11 mouse cellular contexts compared by ENCODE assay signal in genomic region chr4:154957289-154957993, GRCm38 (mm10). TPM values are rescaled to one million over a fixed set of nuclear protein-coding genes. Genes with fewer than 3 reads are reported as not detected.
DNase-seq lines count a peak whose midpoint lies in the region; ATAC-seq and TF ChIP-seq lines count a peak whose summit lies in the region.
"Had no signal": no experiment of that assay in that cellular context is flagged by ENCODE, and none has a peak within 500 bp of the region (broad histone marks: within the 10 kb centered on the region; RNA-seq: fewer than 3 reads in every experiment).

No protein-coding gene starts in this region.

- H3K4me3 ChIP-seq in heart, embryonic 13.5 days = no peak overlapping the region
- H3K4me3 ChIP-seq in embryonic facial prominence, embryonic 12.5 days = no peak overlapping the region
- peak overlapping the region; percentile 91 for H3K4me3 ChIP-seq in hindbrain, embryonic 10.5 days
- no peak overlapping the region for H3K4me3 ChIP-seq in limb, embryonic 14.5 days (replicated peaks; ENCODE audit: low read length)

- 0 out of 2 replicates have a peak overlapping the region, but pooled peaks have one; percentile 17 for H3K9ac ChIP-seq in heart, embryonic 13.5 days
- no peak overlapping the region for H3K9ac ChIP-seq in embryonic facial prominence, embryonic 12.5 days
- no peak overlapping the region for H3K9ac ChIP-seq in limb, embryonic 14.5 days (ENCODE audit: low read depth, low read length, severe bottlenecking)

- TF ChIP-seq POLR2A in limb, embryonic 14.5 days (IDR thresholded peaks at IDR 0.05; ENCODE audit: borderline replicate concordance, extremely low read depth, insufficient read depth, insufficient read length) = no peak

- DNase-seq in heart, adult 18-20 months = no peak
- DNase-seq in hindbrain, embryonic 10.5 days (ENCODE audit: low spot score) = no peak
- no peak for DNase-seq in limb, embryonic 14.5 days (ENCODE audit: low spot score)
- DNase-seq in adrenal gland, postnatal 25 days = no peak
- no peak for DNase-seq in spleen, postnatal 10 days (ENCODE audit: low spot score in 2 of 2)
- DNase-seq in kidney, postnatal 36 days = no peak
- DNase-seq: gastrocnemius, postnatal 10 days; heart, postnatal 10 days had no signal

- WGBS in heart, embryonic 13.5 days = 44% methylated on average over 13 of the region's 13 CpGs
- WGBS in embryonic facial prominence, embryonic 12.5 days = 56% methylated on average over 13 of the region's 13 CpGs
- WGBS in hindbrain, embryonic 10.5 days = 36% methylated on average over 13 of the region's 13 CpGs
- 58% methylated on average over 13 of the region's 13 CpGs for WGBS in limb, embryonic 14.5 days

- 0 out of 2 replicates have a peak overlapping the region, but pooled peaks have one; percentile 57 for H3K4me2 ChIP-seq in heart, embryonic 13.5 days
- H3K4me2 ChIP-seq in embryonic facial prominence, embryonic 12.5 days (replicated peaks) = peak overlapping the region; percentile 43; the same call in 1 of the 2 replicates
- H3K4me2 ChIP-seq in limb, embryonic 14.5 days (replicated peaks; ENCODE audit: low read depth, low read length, severe bottlenecking) = peak overlapping the region; percentile 30

- no peak overlapping the region for H3K27ac ChIP-seq in heart, embryonic 13.5 days (replicated peaks)
- H3K27ac ChIP-seq in embryonic facial prominence, embryonic 12.5 days = no peak overlapping the region
- peak overlapping the region; percentile 97 for H3K27ac ChIP-seq in hindbrain, embryonic 10.5 days
- no peak overlapping the region for H3K27ac ChIP-seq in limb, embryonic 14.5 days (replicated peaks; ENCODE audit: low read depth, low read length)

- ATAC-seq in heart, embryonic 13.5 days (ENCODE audit: extremely low read depth, insufficient number of reproducible peaks, low FRiP score, low TSS enrichment) = no peak
- no peak for ATAC-seq in embryonic facial prominence, embryonic 12.5 days (ENCODE audit: insufficient number of reproducible peaks, insufficient read depth, low FRiP score, low TSS enrichment)
- ATAC-seq in limb, embryonic 14.5 days (ENCODE audit: low FRiP score, low read depth) = no peak

- H3K9me3 ChIP-seq in heart, embryonic 13.5 days = no peaks in the 10 kb centered on the region
- H3K9me3 ChIP-seq in embryonic facial prominence, embryonic 12.5 days = no peaks in the 10 kb centered on the region
- H3K9me3 ChIP-seq in hindbrain, embryonic 10.5 days = no peaks in the 10 kb centered on the region
- no peaks in the 10 kb centered on the region for H3K9me3 ChIP-seq in limb, embryonic 14.5 days (ENCODE audit: control insufficient read depth, low read length)

- peaks cover 100% of the 10 kb centered on the region for H3K27me3 ChIP-seq in heart, embryonic 13.5 days (replicated peaks)
- peaks cover 91% of the 10 kb centered on the region for H3K27me3 ChIP-seq in embryonic facial prominence, embryonic 12.5 days
- H3K27me3 ChIP-seq in hindbrain, embryonic 10.5 days (ENCODE audit: insufficient read depth, poor library complexity, severe bottlenecking) = peaks cover 95% of the 10 kb centered on the region
- H3K27me3 ChIP-seq in limb, embryonic 14.5 days (ENCODE audit: control insufficient read depth, insufficient read depth, low read length) = peaks cover 63% of the 10 kb centered on the region

- no peaks in the 10 kb centered on the region for H3K36me3 ChIP-seq in heart, embryonic 13.5 days
- H3K36me3 ChIP-seq in embryonic facial prominence, embryonic 12.5 days = no peaks in the 10 kb centered on the region
- H3K36me3 ChIP-seq in hindbrain, embryonic 10.5 days = peaks cover 14% of the 10 kb centered on the region
- no peaks in the 10 kb centered on the region for H3K36me3 ChIP-seq in limb, embryonic 14.5 days (ENCODE audit: control insufficient read depth, insufficient read depth, low read length)

- H3K4me1 ChIP-seq in heart, embryonic 13.5 days = peaks cover 35% of the 10 kb centered on the region
- H3K4me1 ChIP-seq in embryonic facial prominence, embryonic 12.5 days = peaks cover 38% of the 10 kb centered on the region
- peaks cover 100% of the 10 kb centered on the region for H3K4me1 ChIP-seq in hindbrain, embryonic 10.5 days (replicated peaks)
- H3K4me1 ChIP-seq in limb, embryonic 14.5 days (ENCODE audit: control insufficient read depth, insufficient read depth, low read length) = peaks cover 33% of the 10 kb centered on the region

RNA-seq across cellular contexts. Expression of gene Hes5, which starts 3.3 kb away (rescaled TPM):
- 0.31 and 0.45 TPM in 2 replicates for polyA plus RNA-seq in heart, embryonic 13.5 days (2015; fragmentation: Nextera tagmentation; extraction: Ambion mirVana)
- under 1 TPM; 0.31 to 0.67 TPM for total RNA-seq in heart, adult 18-20 months (2021)
- polyA plus RNA-seq in embryonic facial prominence, embryonic 12.5 days (2016; fragmentation: Nextera tagmentation; extraction: Ambion mirVana) = 29.6 and 37.3 TPM in 2 replicates
- 534 and 601 TPM in 2 replicates for polyA plus RNA-seq in hindbrain, embryonic 10.5 days (2016; fragmentation: Nextera tagmentation; extraction: Ambion mirVana)
- 0.60 and 1.6 TPM in 2 replicates for polyA plus RNA-seq in limb, embryonic 14.5 days (2012; rRNA removed)
- polyA plus RNA-seq in limb, embryonic 14.5 days (2014; fragmentation: Nextera tagmentation; extraction: Ambion mirVana) = 0.30 and 0.77 TPM in 2 replicates
- total RNA-seq in adrenal gland, postnatal 25 days (2021) = not detected in 2 replicates
- total RNA-seq: heart, postnatal 10 days; liver, adult 2 months had no signal
- polyA plus RNA-seq: liver, adult 2 months had no signal

RNA-seq across cellular contexts. Expression of gene Pank4, which starts 6.5 kb away (rescaled TPM):
- polyA plus RNA-seq in heart, embryonic 13.5 days (2015; fragmentation: Nextera tagmentation; extraction: Ambion mirVana) = 40.6 and 42.6 TPM in 2 replicates
- 10 to 100 TPM; 38.7 to 41.4 TPM for total RNA-seq in heart, adult 18-20 months (2021)
- 56.0 and 62.2 TPM in 2 replicates for polyA plus RNA-seq in embryonic facial prominence, embryonic 12.5 days (2016; fragmentation: Nextera tagmentation; extraction: Ambion mirVana)
- polyA plus RNA-seq in hindbrain, embryonic 10.5 days (2016; fragmentation: Nextera tagmentation; extraction: Ambion mirVana) = 39.9 and 46.5 TPM in 2 replicates
- polyA plus RNA-seq in limb, embryonic 14.5 days (2012; rRNA removed) = 76.3 and 86.2 TPM in 2 replicates
- 36.9 and 43.9 TPM in 2 replicates for polyA plus RNA-seq in limb, embryonic 14.5 days (2014; fragmentation: Nextera tagmentation; extraction: Ambion mirVana)
- 33.6 and 33.8 TPM in 2 replicates for total RNA-seq in adrenal gland, postnatal 25 days (2021)

RNA-seq across cellular contexts. Expression of gene Tnfrsf14, which starts 29.1 kb away (rescaled TPM):
- polyA plus RNA-seq in heart, embryonic 13.5 days (2015; fragmentation: Nextera tagmentation; extraction: Ambion mirVana) = 2.1 and 2.6 TPM in 2 replicates
- 1 to 10 TPM; 5.3 to 7.1 TPM for total RNA-seq in heart, adult 18-20 months (2021)
- 1.2 TPM in 2 replicates for polyA plus RNA-seq in embryonic facial prominence, embryonic 12.5 days (2016; fragmentation: Nextera tagmentation; extraction: Ambion mirVana)
- polyA plus RNA-seq in hindbrain, embryonic 10.5 days (2016; fragmentation: Nextera tagmentation; extraction: Ambion mirVana) = 0.43 and 0.87 TPM in 2 replicates
- 4.1 and 5.8 TPM in 2 replicates for polyA plus RNA-seq in limb, embryonic 14.5 days (2012; rRNA removed)
- 0.87 and 0.99 TPM in 2 replicates for polyA plus RNA-seq in limb, embryonic 14.5 days (2014; fragmentation: Nextera tagmentation; extraction: Ambion mirVana)
- total RNA-seq in adrenal gland, postnatal 25 days (2021) = 2.1 and 5.9 TPM in 2 replicates

RNA-seq across cellular contexts. Expression of gene Fam213b, which starts 58.5 kb away (rescaled TPM):
- polyA plus RNA-seq in heart, embryonic 13.5 days (2015; fragmentation: Nextera tagmentation; extraction: Ambion mirVana) = 42.5 and 48.8 TPM in 2 replicates
- 10 to 100 TPM; 82.5 to 98.2 TPM for total RNA-seq in heart, adult 18-20 months (2021)
- polyA plus RNA-seq in embryonic facial prominence, embryonic 12.5 days (2016; fragmentation: Nextera tagmentation; extraction: Ambion mirVana) = 45.7 and 47.8 TPM in 2 replicates
- polyA plus RNA-seq in hindbrain, embryonic 10.5 days (2016; fragmentation: Nextera tagmentation; extraction: Ambion mirVana) = 47.4 and 51.5 TPM in 2 replicates
- polyA plus RNA-seq in limb, embryonic 14.5 days (2012; rRNA removed) = 24.3 and 33.6 TPM in 2 replicates
- polyA plus RNA-seq in limb, embryonic 14.5 days (2014; fragmentation: Nextera tagmentation; extraction: Ambion mirVana) = 48.0 and 51.8 TPM in 2 replicates
- total RNA-seq in adrenal gland, postnatal 25 days (2021) = 126 and 172 TPM in 2 replicates

Comparison
In these comparisons a context has a peak if more than half of its experiments do, and no peak if none do; other contexts are left out.
1. RNA of gene Hes5, which starts 3.3 kb away (polyA plus RNA-seq): 534 to 601 TPM in hindbrain, embryonic 10.5 days; 29.6 to 37.3 TPM in embryonic facial prominence, embryonic 12.5 days, 0.30 to 1.6 TPM in limb, embryonic 14.5 days and 0.31 to 0.45 TPM in heart, embryonic 13.5 days; every median in the first group is over 10 times any median in the second.
2. Peak in every context shown above with its lines, with median percentiles within 50 percentile points of each other: H3K4me2 ChIP-seq.